Mouse (Mus musculus) heart, postnatal 0 days (tissue): ENCODE measurements around the gene Sestd1.

ENCODE experiments used
- CTCF ChIP-seq: IDR thresholded peaks from 2 replicates; pipeline ENCODE4 v1.5.1; 2016; ENCODE audit warnings: antibody characterized with exemption, control low read depth, low read depth
- EP300 ChIP-seq: IDR thresholded peaks from 2 replicates; pipeline ENCODE4 v1.6.1; 2016; ENCODE audit warnings: antibody characterized with exemption, low read depth

GRCm38 (mm10) chr2:77266011-77266410 is 14.4 kb downstream of the Sestd1 start:
- TF ChIP-seq CTCF (no peak), EP300 (no peak)
